In the genomic region with DNA sequence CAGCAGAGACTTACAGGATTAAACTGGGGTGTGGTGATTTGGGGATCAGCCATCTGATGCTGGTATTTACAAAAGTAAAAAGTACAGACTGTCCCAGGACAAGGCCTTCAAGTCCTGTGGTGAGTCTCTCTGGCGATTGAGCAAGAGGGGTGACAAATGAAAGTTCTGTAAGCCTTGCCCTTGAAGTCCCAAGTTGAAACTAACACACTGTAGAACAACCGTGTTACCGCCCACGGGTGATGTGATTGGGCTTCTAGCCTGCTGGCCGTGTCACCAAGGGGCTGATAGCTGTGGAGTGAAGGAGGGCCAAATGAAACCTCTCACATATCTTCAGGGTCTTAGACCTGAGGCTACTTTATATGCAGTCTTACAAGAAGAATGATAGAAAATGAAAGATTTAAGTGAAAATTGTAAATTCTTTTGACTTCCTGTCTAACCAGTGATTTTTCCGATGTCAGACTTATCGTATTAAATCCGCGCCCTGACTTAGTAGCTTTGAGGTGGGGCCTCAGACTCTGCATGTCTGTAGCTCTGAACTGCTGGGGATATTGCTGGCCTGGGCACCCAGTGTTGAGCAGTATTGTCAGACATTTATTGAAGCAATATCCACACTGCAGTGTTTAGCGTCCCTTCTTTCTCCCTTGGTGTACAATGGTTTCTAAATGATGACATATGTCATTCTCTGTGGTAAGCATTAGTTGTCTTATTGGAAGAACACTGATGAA, we compare ENCODE assay signal across 9 mouse cellular contexts.
DNase-seq lines count a peak whose midpoint lies in the region; ATAC-seq and TF ChIP-seq lines count a peak whose summit lies in the region.
"Had no signal": no experiment of that assay in that cellular context is flagged by ENCODE, and none has a peak within 500 bp of the region (broad histone marks: within the 10 kb centered on the region; RNA-seq: fewer than 3 reads in every experiment).

No protein-coding gene starts in this region.

- ATAC-seq in frontal cortex, adult (ENCODE audit: low TSS enrichment) = no peak
- no peak for ATAC-seq in megakaryocyte-erythroid progenitor cell, adult 5-6 weeks (replicated peaks; ENCODE audit: low FRiP score, low TSS enrichment, poor library complexity, severe bottlenecking)
- no peak for ATAC-seq in midbrain, embryonic 11.5 days (ENCODE audit: low FRiP score)

- TF ChIP-seq CTCF in CH12.LX (conservative IDR thresholded peaks at IDR 0.05 in 1 of 2, IDR thresholded peaks at IDR 0.05 in 1 of 2; ENCODE audit: low read depth in 2 of 2, low read length in 2 of 2) = no peak
- TF ChIP-seq CTCF in lung, adult 2 months (IDR thresholded peaks at IDR 0.05; ENCODE audit: insufficient read depth, low read length) = no peak

- in situ Hi-C loops in CH12.LX (cut with MboI; ENCODE audit: low pct_ligation_motif_present, low pct_unique_long_range_greater_than_20kb, low sequenced_read_pairs) = no loop called here

- DNase-seq in 3134 (ENCODE audit: extremely low read depth, insufficient read length, low spot score) (peak; percentile 24), CH12.LX (ENCODE audit: extremely low read depth) (no peak)
- DNase-seq in gonadal fat pad, adult 2 months (ENCODE audit: low read depth) = peak; percentile 55
- DNase-seq in lung, adult 2 months = no peak
- DNase-seq in kidney, adult 8-10 months = no peak
- no peak for DNase-seq in midbrain, embryonic 11.5 days (ENCODE audit: low spot score, missing footprints)

- dilution Hi-C loops in CH12.LX (cut with MboI; ENCODE audit: extremely low pct_ligation_motif_present, extremely low pct_unique_long_range_greater_than_20kb, low sequenced_read_pairs) = no loop called here

- TF ChIP-seq EP300 in CH12.LX (IDR thresholded peaks at IDR 0.05; ENCODE audit: low read length) = no peak

- H3K79me2 ChIP-seq in CH12.LX (replicated peaks; ENCODE audit: control insufficient read depth, extremely low read depth, insufficient read depth, poor library complexity, severe bottlenecking) = no peaks in the 10 kb centered on the region

- no peak overlapping the region for H3K27ac ChIP-seq in CH12.LX (ENCODE audit: insufficient read depth, low read depth)
- no peak overlapping the region for H3K27ac ChIP-seq in midbrain, embryonic 11.5 days (ENCODE audit: low read depth, low read length)
- H3K27ac ChIP-seq: neural tube, embryonic 13.5 days had no signal

- H3K4me3 ChIP-seq in CH12.LX (replicated peaks in 1 of 3; ENCODE audit: low read depth in 2 of 3, low read length in 2 of 3, poor library complexity in 1 of 3) = no peak overlapping the region
- no peak overlapping the region for H3K4me3 ChIP-seq in lung, adult 2 months (replicated peaks; ENCODE audit: extremely low read depth, low read depth, low read length)
- H3K4me3 ChIP-seq in midbrain, embryonic 11.5 days (ENCODE audit: low read depth, low read length) = no peak overlapping the region
- H3K4me3 ChIP-seq: neural tube, embryonic 13.5 days had no signal

- H3K27me3 ChIP-seq in CH12.LX (replicated peaks) = no peaks in the 10 kb centered on the region
- H3K27me3 ChIP-seq in midbrain, embryonic 11.5 days (ENCODE audit: control insufficient read depth, insufficient read depth, low read length) = no peaks in the 10 kb centered on the region
- H3K27me3 ChIP-seq: neural tube, embryonic 13.5 days had no signal

- no peak for TF ChIP-seq RAD21 in CH12.LX (IDR thresholded peaks at IDR 0.05; ENCODE audit: low read depth, low read length)

- H3K9me3 ChIP-seq in CH12.LX (replicated peaks; ENCODE audit: low read length) = no peaks in the 10 kb centered on the region
- H3K9me3 ChIP-seq in midbrain, embryonic 11.5 days (ENCODE audit: control insufficient read depth, low read length) = no peaks in the 10 kb centered on the region
- H3K9me3 ChIP-seq: neural tube, embryonic 13.5 days had no signal

- peaks cover 14 to 64% of the 10 kb centered on the region in 2 experiments for H3K4me1 ChIP-seq in CH12.LX (ENCODE audit: control insufficient read depth in 1 of 2, insufficient read depth in 2 of 2)
- peaks cover 25% of the 10 kb centered on the region for H3K4me1 ChIP-seq in lung, adult 2 months (ENCODE audit: control insufficient read depth, insufficient read depth, low read length)
- no peaks in the 10 kb centered on the region for H3K4me1 ChIP-seq in midbrain, embryonic 11.5 days (ENCODE audit: control insufficient read depth, insufficient read depth, low read length)

- WGBS in lung, adult 2 months = 56% methylated on average over 10 of the region's 10 CpGs
- WGBS in midbrain, embryonic 11.5 days = 95% methylated on average over 10 of the region's 10 CpGs

- TF ChIP-seq POLR2A in CH12.LX (IDR thresholded peaks at IDR 0.05; ENCODE audit: low read depth, low read length) = no peak
- peak; percentile 6; the same call in 1 of the 2 replicates for TF ChIP-seq POLR2A in lung, adult 2 months (IDR thresholded peaks at IDR 0.05; ENCODE audit: borderline replicate concordance, extremely low read depth, low read depth, low read length)

- H3K4me2 ChIP-seq in CH12.LX (ENCODE audit: insufficient read depth, low read depth, poor library complexity, severe bottlenecking) = peak overlapping the region; percentile 6; the same call in 1 of the 2 replicates
- no peak overlapping the region for H3K4me2 ChIP-seq in midbrain, embryonic 11.5 days
- H3K4me2 ChIP-seq: neural tube, embryonic 13.5 days had no signal

- H3K36me3 ChIP-seq in CH12.LX (replicated peaks in 1 of 2; ENCODE audit: control insufficient read depth in 1 of 2, insufficient read depth in 1 of 2, low read length in 1 of 2) = peaks cover 0 to 26% of the 10 kb centered on the region in 2 experiments
- no peaks in the 10 kb centered on the region for H3K36me3 ChIP-seq in midbrain, embryonic 11.5 days (ENCODE audit: control insufficient read depth, insufficient read depth, low read length)
- H3K36me3 ChIP-seq: neural tube, embryonic 13.5 days had no signal

- no peak overlapping the region for H3K9ac ChIP-seq in CH12.LX (ENCODE audit: insufficient read depth, low read depth)
- no peak overlapping the region for H3K9ac ChIP-seq in midbrain, embryonic 11.5 days (ENCODE audit: low read length)
- H3K9ac ChIP-seq: neural tube, embryonic 13.5 days had no signal

TF ChIP-seq in CH12.LX, 34 proteins besides CTCF, POLR2A, EP300 and RAD21:
- TF ChIP-seq MAX (IDR thresholded peaks at IDR 0.05; ENCODE audit: low read length) (no peak), MYC (IDR thresholded peaks at IDR 0.05; ENCODE audit: low read depth, low read length) (peak; percentile 21; the same call in 1 of the 2 replicates)
TF ChIP-seq in CH12.LX: peak in this region for 1.

Comparison
In these comparisons a context has a peak if more than half of its experiments do, and no peak if none do; other contexts are left out.
1. DNase-seq: peak in 3134 (single experiment) and gonadal fat pad, adult 2 months (single experiment); none in CH12.LX (single experiment), lung, adult 2 months (single experiment), kidney, adult 8-10 months (0 of 2) and midbrain, embryonic 11.5 days (single experiment).